Mouse (Mus musculus) midbrain, postnatal 0 days (tissue): ENCODE data around the gene Flvcr1. TPM values are rescaled to one million over a fixed set of nuclear protein-coding genes. Genes with fewer than 3 reads are reported as not detected.
A peak's percentile ranks its signal among the peaks of the same experiment; 100 is the strongest.

Experiments
- ATAC-seq: fragments of 200-750 bp; cut with Nextera tagmentation; 2 replicates; pipeline ENCODE4 v1.8.0; 2017; ENCODE audit warnings: moderate number of reproducible peaks, mild to moderate bottlenecking, moderate TSS enrichment, moderate library complexity; ENCODE audit not compliant: low FRiP score
- DNase-seq: peaks from one replicate; pipeline ENCODE4 v3.0.0-alpha.2; 2015; ENCODE audit warnings: low spot score
- H3K27ac ChIP-seq: fragments of 300-500 bp; sonication (generic); 2 replicates; pipeline ENCODE4 v1.5.1; 2014; ENCODE audit warnings: low read depth, mild to moderate bottlenecking, low read length, mixed read lengths
- H3K27me3 ChIP-seq: fragments of 300-500 bp; sonication (generic); 2 replicates; pipeline ENCODE4 v1.6.1; 2014; ENCODE audit warnings: low read length, control low read depth, mixed read lengths; ENCODE audit not compliant: insufficient read depth
- H3K36me3 ChIP-seq: fragments of 300-500 bp; sonication (generic); 2 replicates; pipeline ENCODE4 v1.6.1; 2014; ENCODE audit warnings: low read length, control low read depth, mixed read lengths; ENCODE audit not compliant: insufficient read depth
- H3K4me1 ChIP-seq: fragments of 300-500 bp; sonication (generic); 2 replicates; pipeline ENCODE4 v1.6.1; 2014; ENCODE audit warnings: mild to moderate bottlenecking, control low read depth, antibody characterized with exemption, low read length, mixed read lengths; ENCODE audit not compliant: insufficient read depth
- H3K4me2 ChIP-seq: fragments of 300-500 bp; sonication (generic); 2 replicates; pipeline ENCODE4 v1.6.1; 2014; ENCODE audit warnings: low read depth, mild to moderate bottlenecking, low read length, mixed read lengths; ENCODE audit not compliant: poor library complexity, severe bottlenecking
- H3K4me3 ChIP-seq: fragments of 300-500 bp; sonication (generic); 2 replicates; pipeline ENCODE4 v1.5.1; 2014; ENCODE audit warnings: low read depth, mild to moderate bottlenecking, low read length, moderate library complexity
- H3K9ac ChIP-seq: fragments of 300-500 bp; sonication (generic); replicated peaks from 2 replicates; pipeline ENCODE4 v1.6.1; 2014; ENCODE audit warnings: mild to moderate bottlenecking, low read length, moderate library complexity, mixed read lengths; ENCODE audit not compliant: poor library complexity, severe bottlenecking
- H3K9me3 ChIP-seq: fragments of 300-500 bp; sonication (generic); 2 replicates; pipeline ENCODE4 v1.6.1; 2016; ENCODE audit warnings: low read length, control low read depth
- CTCF ChIP-seq: IDR thresholded peaks from 2 replicates; pipeline ENCODE4 v1.5.1; 2016; ENCODE audit warnings: antibody characterized with exemption, mild to moderate bottlenecking
- WGBS: fragments of 180-500 bp; shearing (Covaris S2); extraction: QIAGEN DNeasy Blood & Tissue Kit; methylation state at CpG from one replicate; pipeline ENCODE4 v1.1.7; 2014; 5-methylcytosine and 5-hydroxymethylcytosine counted together
- polyA plus RNA-seq: library from polyadenylated mRNA; unstranded; fragments of >200 nt; fragmentation: Nextera tagmentation; extraction: Ambion mirVana; gene quantifications from 2 replicates; pipeline ENCODE4 v1.2.1, GENCODE M21; 2015
- total RNA-seq: library from RNA; depleted of rRNA; stranded (reverse); fragments of >200 nt; gene quantifications from 2 replicates; pipeline ENCODE4 v1.2.3, GENCODE M21; 2014

Gene Flvcr1
- total and polyA plus RNA-seq, 2 experiments from 2014 or later = 9.2 to 32.3 TPM

DNA sequence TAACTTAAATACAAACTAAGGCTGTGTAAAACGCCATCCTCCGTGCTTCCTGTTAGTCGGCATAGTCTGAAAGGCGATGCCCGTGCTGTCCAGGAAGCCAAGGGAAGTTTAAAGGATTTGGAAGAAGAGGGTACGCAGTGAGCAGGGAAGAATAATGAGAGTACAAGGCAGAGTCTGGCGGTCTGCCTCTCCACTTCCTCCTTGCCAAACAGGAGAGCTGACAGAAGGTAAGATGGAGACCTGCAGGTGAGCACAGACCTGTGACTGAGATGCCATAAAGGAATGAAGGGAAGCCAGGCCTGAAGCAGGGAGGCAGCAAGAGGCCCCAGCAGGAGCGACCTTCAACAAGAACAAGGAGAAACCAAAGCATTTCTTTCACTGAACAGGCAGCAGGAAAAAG, 51.8 kb downstream of the Flvcr1 start:
- H3K9ac ChIP-seq = no peak overlapping the region
- H3K9me3 ChIP-seq = no peaks in the 10 kb centered on the region
- no peak for ATAC-seq
- H3K27me3 ChIP-seq = no peaks in the 10 kb centered on the region
- no peak overlapping the region for H3K27ac ChIP-seq
- no peak overlapping the region for H3K4me2 ChIP-seq
- TF ChIP-seq CTCF = no peak
- H3K4me3 ChIP-seq = no peak overlapping the region
- peaks cover 27% of the 10 kb centered on the region for H3K36me3 ChIP-seq
- 92% methylated on average over 8 of the region's 8 CpGs for WGBS
- peaks cover 15% of the 10 kb centered on the region; the same call in 1 of the 2 replicates for H3K4me1 ChIP-seq
- DNase-seq = no peak

DNA sequence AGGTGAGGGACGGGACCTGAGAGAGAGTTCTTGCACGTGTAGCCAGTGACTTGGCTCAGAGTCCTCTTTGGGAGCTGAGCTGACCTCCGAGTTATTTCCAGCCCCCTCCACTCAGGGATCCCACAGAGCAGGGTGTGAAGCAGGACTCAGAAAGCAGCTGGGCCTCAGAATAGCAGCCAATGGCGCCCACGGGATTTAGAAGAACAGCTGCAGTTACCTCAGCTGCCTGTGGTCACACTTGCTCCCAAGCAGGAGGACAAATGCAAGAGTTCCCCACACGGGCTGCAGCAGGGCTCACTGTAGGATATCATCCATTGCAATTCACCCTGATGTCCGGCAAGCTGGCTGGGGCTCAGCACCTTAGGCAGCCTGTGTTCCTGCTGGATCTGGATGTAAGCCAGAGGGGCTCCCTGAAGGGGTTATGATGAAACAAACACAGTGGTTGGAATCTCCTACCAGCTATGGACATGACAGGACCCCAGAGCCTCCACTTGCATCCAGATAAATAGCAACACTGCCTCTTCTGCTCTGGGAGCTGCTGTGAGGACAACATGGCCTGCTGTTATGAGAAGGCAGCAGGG, 53.3 kb downstream of the Flvcr1 start:
- ATAC-seq (no peak), DNase-seq (peak; percentile 32)
- no peak overlapping the region for H3K4me3 ChIP-seq
- WGBS = 61% methylated on average over 7 of the region's 7 CpGs
- H3K27me3 ChIP-seq = no peaks in the 10 kb centered on the region
- no peaks in the 10 kb centered on the region for H3K9me3 ChIP-seq
- no peak for TF ChIP-seq CTCF
- peaks cover 31% of the 10 kb centered on the region for H3K36me3 ChIP-seq
- no peak overlapping the region for H3K27ac ChIP-seq
- H3K9ac ChIP-seq = no peak overlapping the region
- H3K4me2 ChIP-seq = no peak overlapping the region
- peaks cover 15% of the 10 kb centered on the region; the same call in 1 of the 2 replicates for H3K4me1 ChIP-seq

DNA sequence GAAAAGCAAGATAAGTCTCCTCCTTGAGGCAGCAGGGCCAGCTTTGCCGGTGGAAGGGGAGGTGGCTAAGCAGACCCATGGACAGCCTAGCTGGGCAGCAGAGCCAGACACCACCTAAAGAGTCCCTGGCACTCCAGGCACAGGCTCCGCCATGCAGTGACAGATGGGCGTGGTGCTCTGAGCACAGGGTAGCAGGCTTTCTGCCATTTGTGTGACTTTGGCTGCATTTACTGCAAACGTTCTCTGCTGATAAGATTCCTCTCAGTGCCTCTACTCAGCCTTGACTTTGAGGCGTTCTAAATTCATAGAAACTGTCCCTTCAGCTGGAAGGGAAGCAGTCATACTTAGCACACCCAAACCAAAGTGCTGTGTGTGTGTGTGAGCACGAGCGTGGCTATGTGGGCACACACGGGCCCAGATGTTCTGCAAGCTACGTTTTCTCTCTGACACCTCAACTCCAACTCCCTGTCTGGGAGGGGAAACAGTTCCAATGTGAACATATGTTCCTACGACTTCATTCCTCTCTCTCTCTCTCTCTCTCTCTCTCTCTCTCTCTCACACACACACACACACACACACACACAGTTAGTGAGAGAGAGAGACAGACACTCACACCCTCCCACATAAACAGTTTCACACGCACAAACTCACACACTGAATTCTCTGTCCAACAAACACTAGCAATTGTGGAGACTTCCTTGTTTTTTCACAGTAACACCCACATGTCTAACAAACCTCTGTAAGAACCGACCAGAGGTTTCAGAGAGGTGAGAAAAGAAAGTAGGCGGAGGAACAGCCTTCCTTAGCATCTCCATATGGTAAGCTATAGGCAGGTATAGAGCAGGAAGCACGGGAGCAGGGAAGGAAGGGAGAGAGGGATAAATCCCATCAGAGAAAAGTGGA, 54.0 kb downstream of the Flvcr1 start:
- no peak overlapping the region for H3K9ac ChIP-seq
- no peaks in the 10 kb centered on the region for H3K27me3 ChIP-seq
- peaks cover 10% of the 10 kb centered on the region; the same call in 1 of the 2 replicates for H3K4me1 ChIP-seq
- TF ChIP-seq CTCF = no peak
- H3K27ac ChIP-seq = no peak overlapping the region
- no peaks in the 10 kb centered on the region for H3K9me3 ChIP-seq
- DNase-seq (peak; percentile 36), ATAC-seq (no peak)
- no peak overlapping the region for H3K4me3 ChIP-seq
- peaks cover 35% of the 10 kb centered on the region for H3K36me3 ChIP-seq
- 87% methylated on average over 14 of the region's 14 CpGs for WGBS
- H3K4me2 ChIP-seq = no peak overlapping the region

DNA sequence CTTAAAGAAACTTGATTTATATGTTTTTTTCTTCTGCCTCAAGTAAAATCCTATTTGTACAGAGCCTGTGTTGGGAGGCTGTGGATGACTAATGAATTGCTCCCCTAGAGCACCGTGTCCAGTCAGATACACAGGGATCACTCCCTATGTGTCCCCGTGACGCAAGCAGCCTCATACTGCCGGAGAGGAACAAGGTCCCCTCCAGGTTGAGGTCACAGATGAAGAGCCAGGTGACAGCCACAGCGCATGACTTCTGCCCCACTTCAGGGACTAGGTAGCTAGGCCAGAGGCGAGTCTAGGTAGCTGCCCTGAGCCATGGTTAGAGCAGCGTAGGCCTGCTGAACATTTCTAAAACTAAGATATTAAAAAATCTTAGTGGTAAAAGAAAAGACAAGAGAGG, 57.9 kb downstream of the Flvcr1 start:
- Histone ChIP-seq H3K4me1 (no peaks in the 10 kb centered on the region), H3K27ac (no peak overlapping the region), H3K27me3 (no peaks in the 10 kb centered on the region), H3K9me3 (no peaks in the 10 kb centered on the region), H3K4me2 (no peak overlapping the region), H3K36me3 (peaks cover 47% of the 10 kb centered on the region), H3K9ac (no peak overlapping the region), H3K4me3 (no peak overlapping the region)
- ATAC-seq (no peak), DNase-seq (no peak)
- TF ChIP-seq CTCF = no peak
- WGBS = 94% methylated on average over 7 of the region's 7 CpGs

DNA sequence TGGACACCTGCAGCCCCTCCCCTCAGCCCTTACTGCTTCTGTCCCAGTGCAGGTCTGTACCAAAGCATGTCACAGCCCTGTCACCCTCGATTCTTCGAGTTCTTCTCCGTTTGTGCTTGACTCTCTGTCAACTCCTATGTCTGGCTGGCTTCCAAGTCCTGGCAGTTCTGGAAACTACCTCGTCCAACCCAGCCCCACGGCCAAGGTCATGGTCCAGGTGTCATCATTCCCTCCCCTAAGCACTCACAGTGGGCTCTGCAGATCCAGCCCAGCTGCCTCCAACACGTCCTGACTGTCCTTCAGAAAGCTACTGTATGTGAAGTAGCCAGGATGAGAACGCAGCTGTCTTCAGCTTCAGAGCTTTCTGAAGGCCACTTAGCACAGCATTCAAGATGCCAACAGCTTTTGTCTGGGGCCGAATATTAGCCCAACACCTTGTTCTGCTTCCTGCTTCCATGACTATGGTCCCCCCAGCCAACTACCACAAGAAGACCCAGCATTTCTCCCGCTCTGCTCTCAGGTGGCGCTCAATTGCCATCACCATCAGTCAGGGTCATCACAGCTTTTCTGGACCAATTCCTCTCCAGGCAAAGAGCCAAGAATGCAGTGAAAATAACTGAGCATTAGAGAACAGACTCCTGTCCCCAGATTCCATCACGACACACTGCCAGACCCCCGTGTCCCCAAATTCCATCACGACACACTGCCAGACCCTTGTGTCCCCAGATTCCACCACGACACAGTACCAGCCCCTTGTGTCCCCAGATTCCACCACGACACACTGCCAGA, 60.8 kb downstream of the Flvcr1 start:
- no peak overlapping the region for H3K4me2 ChIP-seq
- WGBS = 81% methylated on average over 15 of the region's 15 CpGs
- DNase-seq (peak; percentile 46), ATAC-seq (no peak)
- peaks cover 59% of the 10 kb centered on the region for H3K36me3 ChIP-seq
- no peaks in the 10 kb centered on the region for H3K9me3 ChIP-seq
- no peaks in the 10 kb centered on the region for H3K27me3 ChIP-seq
- H3K9ac ChIP-seq = no peak overlapping the region
- no peak overlapping the region for H3K4me3 ChIP-seq
- H3K27ac ChIP-seq = no peak overlapping the region
- no peaks in the 10 kb centered on the region for H3K4me1 ChIP-seq
- TF ChIP-seq CTCF = no peak
